Mouse (Mus musculus) liver, adult 2 months (tissue): ENCODE measurements around the gene Adh4.

ENCODE experiments used
- CTCF ChIP-seq: fragments of 200-500 bp; IDR thresholded peaks from 2 replicates; pipeline ENCODE4 v1.5.1; 2011; ENCODE audit warnings: low read depth, low read length, control low read depth
- POLR2A ChIP-seq: fragments of 200-500 bp; IDR thresholded peaks from 2 replicates; pipeline ENCODE4 v1.6.1; 2011; ENCODE audit warnings: low read length, control low read depth; ENCODE audit not compliant: insufficient read depth; ENCODE audit errors: extremely low read depth

DNA sequence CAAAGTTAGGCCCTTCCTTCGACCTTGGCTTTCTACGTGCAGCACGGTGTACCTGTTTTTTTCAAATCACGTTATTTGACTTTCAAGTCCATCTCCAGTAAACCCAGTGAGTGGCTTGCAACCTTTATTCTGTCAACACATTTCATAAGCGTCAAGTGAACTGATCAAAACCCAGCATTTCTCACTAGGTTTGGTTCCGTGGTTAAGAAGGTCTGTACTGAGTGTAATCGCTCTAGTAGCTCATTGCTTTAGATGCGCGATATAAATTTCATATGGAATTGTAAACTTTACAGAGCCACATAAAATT, 28.2 kb downstream of the Adh4 start:
- no peak for TF ChIP-seq CTCF
- no peak for TF ChIP-seq POLR2A
